Mouse (Mus musculus): ENCODE measurements around the gene Abat. TPM values are rescaled to one million over a fixed set of nuclear protein-coding genes. Genes with fewer than 3 reads are reported as not detected.
"Not testable (repeated sequence)": the region's sequence is repeated elsewhere in the genome, so short reads cannot be mapped to it uniquely, and the experiment has no call there.

Gene Abat
- polyA plus RNA-seq, 1 experiment from 2014 or later = 25.8 TPM

GRCm38 (mm10) chr16:8560079-8560478, 46.9 kb downstream of the Abat start:
- no peak for TF ChIP-seq CTCF (IDR thresholded peaks at IDR 0.05)
- CTCF ChIA-PET = no interaction called here
- DNase-seq (ENCODE audit: low read depth, low spot score) = no peak
- in situ Hi-C loops (cut with MboI; ENCODE audit: low pct_unique_long_range_greater_than_20kb) = no loop called here
- ATAC-seq = no peak
- POLR2A ChIA-PET = interaction anchor here (0.6 kb wide), 1 partner anchor 76 kb away, joined by 3 read pairs; no protein-coding TSS in a partner anchor
- H3K27me3 ChIP-seq = no peaks in the 10 kb centered on the region

- CTCF ChIA-PET; in situ Hi-C loops (cut with MboI; ENCODE audit: low pct_unique_long_range_greater_than_20kb); ATAC-seq; H3K27me3 ChIP-seq; POLR2A ChIA-PET; DNase-seq (ENCODE audit: low read depth, low spot score): not testable (repeated sequence)
Observed at GRCm38 (mm10) chr16:8561101-8561500, 47.9 kb downstream of the Abat start.

GRCm38 (mm10) chr16:8561856-8562255, 48.6 kb downstream of the Abat start:
- CTCF ChIA-PET; POLR2A ChIA-PET; DNase-seq (ENCODE audit: low read depth, low spot score); H3K27me3 ChIP-seq; in situ Hi-C loops (cut with MboI; ENCODE audit: low pct_unique_long_range_greater_than_20kb); ATAC-seq: not testable (repeated sequence)

DNA sequence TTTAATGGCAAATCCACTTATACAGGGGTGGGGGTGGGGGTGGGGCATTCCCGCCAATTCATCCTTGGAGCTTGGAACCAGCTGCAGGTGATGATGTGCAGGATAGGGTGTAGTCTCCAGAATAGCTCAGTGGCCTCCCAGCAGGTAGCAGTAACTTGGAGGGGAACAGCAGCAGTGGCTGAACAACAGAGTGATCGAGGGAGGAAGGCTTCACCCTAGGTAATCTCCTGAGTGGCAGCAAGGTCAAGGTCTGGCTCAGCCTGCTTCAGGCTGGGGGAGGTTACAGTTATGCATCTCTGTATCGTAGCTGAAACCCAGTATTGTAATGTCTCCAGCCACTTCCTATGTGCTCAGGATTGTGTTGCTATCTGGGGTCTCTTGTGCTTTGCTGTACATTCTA, 49.6 kb downstream of the Abat start:
- DNase-seq (ENCODE audit: low read depth, low spot score); ATAC-seq; H3K27me3 ChIP-seq; in situ Hi-C loops (cut with MboI; ENCODE audit: low pct_unique_long_range_greater_than_20kb); CTCF ChIA-PET; POLR2A ChIA-PET: not testable (repeated sequence)

DNA sequence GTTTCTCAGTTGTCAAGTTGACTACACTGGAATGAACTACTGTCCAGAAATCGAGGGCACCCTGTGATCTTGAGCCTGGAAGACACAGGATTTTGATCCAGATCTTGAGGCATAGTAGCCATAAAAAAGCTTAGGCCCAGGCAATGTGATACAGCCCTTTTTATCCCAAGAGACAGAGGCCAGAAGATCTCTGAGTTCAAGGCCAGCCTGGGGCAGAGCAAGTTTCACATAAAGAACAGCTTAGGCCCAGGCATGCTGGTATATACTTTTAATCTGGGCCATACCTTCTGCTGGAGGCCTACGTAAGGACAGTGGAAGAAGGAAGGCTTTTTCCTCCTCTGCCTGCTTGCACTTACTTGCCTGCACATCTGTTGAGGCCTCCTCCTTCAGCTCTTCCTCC, 51.6 kb downstream of the Abat start:
- H3K27me3 ChIP-seq = no peaks in the 10 kb centered on the region
- ChIA-PET POLR2A (no interaction called here), CTCF (interaction anchor here (1.4 kb wide), 1 partner anchor 9 kb away, joined by 4 read pairs; no protein-coding TSS in a partner anchor)
- in situ Hi-C loops (cut with MboI; ENCODE audit: low pct_unique_long_range_greater_than_20kb) = no loop called here
- DNase-seq (ENCODE audit: low read depth, low spot score) (no peak), ATAC-seq (no peak)
- TF ChIP-seq CTCF (IDR thresholded peaks at IDR 0.05) = no peak

DNA sequence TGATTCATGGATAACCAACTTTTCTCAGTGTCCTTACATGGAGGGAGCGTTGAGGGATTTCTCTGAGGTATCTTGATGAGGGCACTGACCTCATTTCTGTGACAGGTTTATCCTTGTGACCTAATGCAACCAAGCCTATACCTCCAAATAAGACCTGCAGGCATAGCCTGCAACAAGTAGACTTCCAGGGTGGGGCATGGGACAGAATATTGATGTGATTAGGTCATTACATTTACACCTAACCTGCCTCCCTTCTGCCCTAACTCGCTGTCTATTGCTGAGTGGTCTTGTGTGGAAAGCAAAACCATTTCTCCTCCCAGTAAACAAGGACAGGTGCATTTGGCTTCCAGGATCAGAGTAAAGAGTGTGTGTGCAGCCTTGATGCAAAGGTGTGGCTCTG, 52.3 kb downstream of the Abat start:
- ATAC-seq = no peak
- TF ChIP-seq CTCF (IDR thresholded peaks at IDR 0.05) = no peak
- no peaks in the 10 kb centered on the region for H3K27me3 ChIP-seq
- in situ Hi-C loops (cut with MboI; ENCODE audit: low pct_unique_long_range_greater_than_20kb) = no loop called here
- POLR2A ChIA-PET = no interaction called here
- CTCF ChIA-PET = no interaction called here
- DNase-seq (ENCODE audit: low read depth, low spot score) = no peak

- no peak for ATAC-seq
- POLR2A ChIA-PET = no interaction called here
Observed at GRCm38 (mm10) chr16:8566115-8566711, 53.0 kb downstream of the Abat start.

DNA sequence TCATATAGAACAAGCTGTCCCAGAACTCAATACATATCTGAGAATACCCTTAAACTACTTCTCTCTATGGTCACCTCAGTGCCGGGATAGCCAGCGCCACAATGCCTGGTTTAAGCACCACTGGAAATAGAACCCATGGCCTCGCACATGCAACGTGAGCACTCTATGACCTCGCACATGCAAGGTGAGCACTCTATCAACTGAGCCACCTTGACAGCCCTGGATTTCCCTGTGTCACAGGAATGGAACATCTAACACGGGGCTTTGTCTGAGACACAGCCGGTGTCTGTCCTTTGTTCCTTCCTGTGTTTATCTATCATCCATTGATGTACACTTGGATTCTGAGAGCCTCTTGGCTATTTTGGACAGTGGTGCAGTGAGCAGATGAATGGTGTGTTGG, 55.7 kb downstream of the Abat start:
- H3K27me3 ChIP-seq = no peaks in the 10 kb centered on the region
- ChIA-PET POLR2A (no interaction called here), CTCF (no interaction called here)
- DNase-seq (ENCODE audit: low read depth, low spot score) = no peak
- in situ Hi-C loops (cut with MboI; ENCODE audit: low pct_unique_long_range_greater_than_20kb) = no loop called here
- no peak for TF ChIP-seq CTCF (IDR thresholded peaks at IDR 0.05)
- no peak for ATAC-seq

More at GRCm38 (mm10) chr16:8566115-8566711, 53.0 kb downstream of the Abat start:
- no peak for DNase-seq (ENCODE audit: low read depth, low spot score)
- no peak for TF ChIP-seq CTCF (IDR thresholded peaks at IDR 0.05)
- in situ Hi-C loops (cut with MboI; ENCODE audit: low pct_unique_long_range_greater_than_20kb) = no loop called here
- CTCF ChIA-PET = no interaction called here
- H3K27me3 ChIP-seq = no peaks in the 10 kb centered on the region

- TF ChIP-seq CTCF (IDR thresholded peaks at IDR 0.05) = no peak
- DNase-seq (ENCODE audit: low read depth, low spot score) (no peak), ATAC-seq (no peak)
- in situ Hi-C loops (cut with MboI; ENCODE audit: low pct_unique_long_range_greater_than_20kb) = no loop called here
- CTCF ChIA-PET = no interaction called here
- POLR2A ChIA-PET = no interaction called here
- H3K27me3 ChIP-seq = no peaks in the 10 kb centered on the region
Observed at GRCm38 (mm10) chr16:8570336-8570735, 57.1 kb downstream of the Abat start.

- in situ Hi-C loops (cut with MboI; ENCODE audit: low pct_unique_long_range_greater_than_20kb) = no loop called here
- ATAC-seq (no peak), DNase-seq (ENCODE audit: low read depth, low spot score) (no peak)
- no peaks in the 10 kb centered on the region for H3K27me3 ChIP-seq
- ChIA-PET CTCF (no interaction called here), POLR2A (no interaction called here)
- no peak for TF ChIP-seq CTCF (IDR thresholded peaks at IDR 0.05)
Observed at GRCm38 (mm10) chr16:8570901-8571615, 57.8 kb downstream of the Abat start.

GRCm38 (mm10) chr16:8573041-8573440, 59.8 kb downstream of the Abat start:
- no peaks in the 10 kb centered on the region for H3K27me3 ChIP-seq
- DNase-seq (ENCODE audit: low read depth, low spot score) (no peak), ATAC-seq (no peak)
- in situ Hi-C loops (cut with MboI; ENCODE audit: low pct_unique_long_range_greater_than_20kb) = no loop called here
- no peak for TF ChIP-seq CTCF (IDR thresholded peaks at IDR 0.05)
- CTCF ChIA-PET = interaction anchor here (1.7 kb wide), 1 partner anchor 8 kb away, joined by 4 read pairs; no protein-coding TSS in a partner anchor
- POLR2A ChIA-PET = no interaction called here
